Mouse (Mus musculus): Measurements from ENCODE around the gene Inpp5a. TPM values are rescaled to one million over a fixed set of nuclear protein-coding genes. Genes with fewer than 3 reads are reported as not detected.
A peak's percentile ranks its signal among the peaks of the same experiment; 100 is the strongest.

Gene Inpp5a
- 46.2 and 51.9 TPM in 2 replicates for polyA plus RNA-seq (2014; fragmentation: Nextera tagmentation; extraction: Ambion mirVana)

- Histone ChIP-seq H3K9ac (replicated peaks; ENCODE audit: low read depth, low read length) (peak within 1 kb of the TSS; percentile 96), H3K27ac (ENCODE audit: low read length) (peak within 1 kb of the TSS; percentile 83), H3K36me3 (ENCODE audit: control insufficient read depth, insufficient read depth, low read length) (no peaks in the 10 kb centered on the region), H3K9me3 (ENCODE audit: control insufficient read depth, low read depth, low read length) (no peaks in the 10 kb centered on the region), H3K4me2 (replicated peaks; ENCODE audit: low read depth, low read length) (peak within 1 kb of the TSS; percentile 60), H3K27me3 (ENCODE audit: control insufficient read depth, insufficient read depth, low read length) (no peaks in the 10 kb centered on the region), H3K4me3 (ENCODE audit: low read depth, low read length) (peak within 1 kb of the TSS; percentile 88), H3K4me1 (ENCODE audit: control insufficient read depth, insufficient read depth, low read length) (peaks cover 38% of the 10 kb centered on the region)
- 0% methylated on average over 47 of the region's 47 CpGs for WGBS
- peak; percentile 96 for ATAC-seq (ENCODE audit: insufficient number of reproducible peaks, insufficient read depth, low FRiP score, low read depth)
Observed at GRCm38 (mm10) chr7:139388670-139389212, at the start of gene Inpp5a. Gene Inpp5a, plus strand, starts transcription at chr7:139389109.

- H3K9ac ChIP-seq (replicated peaks; ENCODE audit: low read depth, low read length): no peak overlapping the region
- no peak overlapping the region for H3K27ac ChIP-seq (ENCODE audit: low read length)
- H3K9me3 ChIP-seq (ENCODE audit: control insufficient read depth, low read depth, low read length): no peaks in the 10 kb centered on the region
- H3K4me1 ChIP-seq (ENCODE audit: control insufficient read depth, insufficient read depth, low read length): peaks cover 5% of the 10 kb centered on the region; the same call in 1 of the 2 replicates
- H3K36me3 ChIP-seq (ENCODE audit: control insufficient read depth, insufficient read depth, low read length): no peaks in the 10 kb centered on the region
- H3K4me2 ChIP-seq (replicated peaks; ENCODE audit: low read depth, low read length): no peak overlapping the region
- H3K4me3 ChIP-seq (ENCODE audit: low read depth, low read length): no peak overlapping the region
- no peaks in the 10 kb centered on the region for H3K27me3 ChIP-seq (ENCODE audit: control insufficient read depth, insufficient read depth, low read length)
- ATAC-seq (ENCODE audit: insufficient number of reproducible peaks, insufficient read depth, low FRiP score, low read depth): no peak
- 80% methylated on average over 3 of the region's 3 CpGs for WGBS
Observed at GRCm38 (mm10) chr7:139339184-139339583, 49.7 kb upstream of the Inpp5a start.

- Histone ChIP-seq H3K27me3 (ENCODE audit: control insufficient read depth, insufficient read depth, low read length) (no peaks in the 10 kb centered on the region), H3K4me1 (ENCODE audit: control insufficient read depth, insufficient read depth, low read length) (peaks cover 5% of the 10 kb centered on the region; the same call in 1 of the 2 replicates), H3K27ac (ENCODE audit: low read length) (no peak overlapping the region), H3K4me2 (replicated peaks; ENCODE audit: low read depth, low read length) (no peak overlapping the region), H3K9me3 (ENCODE audit: control insufficient read depth, low read depth, low read length) (no peaks in the 10 kb centered on the region), H3K9ac (replicated peaks; ENCODE audit: low read depth, low read length) (no peak overlapping the region), H3K36me3 (ENCODE audit: control insufficient read depth, insufficient read depth, low read length) (no peaks in the 10 kb centered on the region), H3K4me3 (ENCODE audit: low read depth, low read length) (no peak overlapping the region)
- ATAC-seq (ENCODE audit: insufficient number of reproducible peaks, insufficient read depth, low FRiP score, low read depth): no peak
- WGBS: 70% methylated on average over 4 of the region's 4 CpGs
Observed at GRCm38 (mm10) chr7:139341020-139341660, 47.8 kb upstream of the Inpp5a start.

GRCm38 (mm10) chr7:139342809-139343208 is 46.1 kb upstream of the Inpp5a start:
- no peak overlapping the region for H3K27ac ChIP-seq (ENCODE audit: low read length)
- peaks cover 5% of the 10 kb centered on the region; the same call in 1 of the 2 replicates for H3K4me1 ChIP-seq (ENCODE audit: control insufficient read depth, insufficient read depth, low read length)
- no peak overlapping the region for H3K4me3 ChIP-seq (ENCODE audit: low read depth, low read length)
- no peaks in the 10 kb centered on the region for H3K36me3 ChIP-seq (ENCODE audit: control insufficient read depth, insufficient read depth, low read length)
- H3K9me3 ChIP-seq (ENCODE audit: control insufficient read depth, low read depth, low read length): no peaks in the 10 kb centered on the region
- no peak overlapping the region for H3K9ac ChIP-seq (replicated peaks; ENCODE audit: low read depth, low read length)
- ATAC-seq (ENCODE audit: insufficient number of reproducible peaks, insufficient read depth, low FRiP score, low read depth): no peak
- no peak overlapping the region for H3K4me2 ChIP-seq (replicated peaks; ENCODE audit: low read depth, low read length)
- 83% methylated on average over 5 of the region's 5 CpGs for WGBS
- H3K27me3 ChIP-seq (ENCODE audit: control insufficient read depth, insufficient read depth, low read length): no peaks in the 10 kb centered on the region

GRCm38 (mm10) chr7:139347051-139347450 is 41.9 kb upstream of the Inpp5a start:
- no peak overlapping the region for H3K4me2 ChIP-seq (replicated peaks; ENCODE audit: low read depth, low read length)
- no peak overlapping the region for H3K9ac ChIP-seq (replicated peaks; ENCODE audit: low read depth, low read length)
- no peak overlapping the region for H3K27ac ChIP-seq (ENCODE audit: low read length)
- no peaks in the 10 kb centered on the region for H3K27me3 ChIP-seq (ENCODE audit: control insufficient read depth, insufficient read depth, low read length)
- no peaks in the 10 kb centered on the region for H3K9me3 ChIP-seq (ENCODE audit: control insufficient read depth, low read depth, low read length)
- no peak for ATAC-seq (ENCODE audit: insufficient number of reproducible peaks, insufficient read depth, low FRiP score, low read depth)
- WGBS: 18% methylated on average over 7 of the region's 7 CpGs
- peaks cover 5% of the 10 kb centered on the region; the same call in 1 of the 2 replicates for H3K4me1 ChIP-seq (ENCODE audit: control insufficient read depth, insufficient read depth, low read length)
- no peak overlapping the region for H3K4me3 ChIP-seq (ENCODE audit: low read depth, low read length)
- no peaks in the 10 kb centered on the region for H3K36me3 ChIP-seq (ENCODE audit: control insufficient read depth, insufficient read depth, low read length)

GRCm38 (mm10) chr7:139350606-139351005 is 38.3 kb upstream of the Inpp5a start:
- Histone ChIP-seq H3K4me2 (replicated peaks; ENCODE audit: low read depth, low read length) (no peak overlapping the region), H3K4me1 (ENCODE audit: control insufficient read depth, insufficient read depth, low read length) (no peaks in the 10 kb centered on the region), H3K9me3 (ENCODE audit: control insufficient read depth, low read depth, low read length) (no peaks in the 10 kb centered on the region), H3K36me3 (ENCODE audit: control insufficient read depth, insufficient read depth, low read length) (no peaks in the 10 kb centered on the region), H3K9ac (replicated peaks; ENCODE audit: low read depth, low read length) (no peak overlapping the region), H3K27me3 (ENCODE audit: control insufficient read depth, insufficient read depth, low read length) (no peaks in the 10 kb centered on the region), H3K27ac (ENCODE audit: low read length) (no peak overlapping the region), H3K4me3 (ENCODE audit: low read depth, low read length) (no peak overlapping the region)
- 73% methylated on average over 3 of the region's 3 CpGs for WGBS
- no peak for ATAC-seq (ENCODE audit: insufficient number of reproducible peaks, insufficient read depth, low FRiP score, low read depth)

- Histone ChIP-seq H3K4me1 (ENCODE audit: control insufficient read depth, insufficient read depth, low read length) (no peaks in the 10 kb centered on the region), H3K4me3 (ENCODE audit: low read depth, low read length) (no peak overlapping the region), H3K4me2 (replicated peaks; ENCODE audit: low read depth, low read length) (no peak overlapping the region), H3K27ac (ENCODE audit: low read length) (no peak overlapping the region), H3K9ac (replicated peaks; ENCODE audit: low read depth, low read length) (no peak overlapping the region), H3K36me3 (ENCODE audit: control insufficient read depth, insufficient read depth, low read length) (no peaks in the 10 kb centered on the region), H3K9me3 (ENCODE audit: control insufficient read depth, low read depth, low read length) (no peaks in the 10 kb centered on the region), H3K27me3 (ENCODE audit: control insufficient read depth, insufficient read depth, low read length) (no peaks in the 10 kb centered on the region)
- WGBS: 83% methylated on average over 4 of the region's 4 CpGs
- ATAC-seq (ENCODE audit: insufficient number of reproducible peaks, insufficient read depth, low FRiP score, low read depth): no peak
Observed at GRCm38 (mm10) chr7:139354370-139355139, 34.4 kb upstream of the Inpp5a start.

- WGBS: 58% methylated on average over 2 of the region's 2 CpGs
Observed at GRCm38 (mm10) chr7:139357043-139357442, 31.9 kb upstream of the Inpp5a start.

More at GRCm38 (mm10) chr7:139357043-139357442, 31.9 kb upstream of the Inpp5a start:
- no peaks in the 10 kb centered on the region for H3K4me1 ChIP-seq (ENCODE audit: control insufficient read depth, insufficient read depth, low read length)
- no peak overlapping the region for H3K4me3 ChIP-seq (ENCODE audit: low read depth, low read length)
- H3K9me3 ChIP-seq (ENCODE audit: control insufficient read depth, low read depth, low read length): no peaks in the 10 kb centered on the region
- no peaks in the 10 kb centered on the region for H3K27me3 ChIP-seq (ENCODE audit: control insufficient read depth, insufficient read depth, low read length)
- H3K27ac ChIP-seq (ENCODE audit: low read length): no peak overlapping the region
- H3K4me2 ChIP-seq (replicated peaks; ENCODE audit: low read depth, low read length): no peak overlapping the region
- H3K9ac ChIP-seq (replicated peaks; ENCODE audit: low read depth, low read length): no peak overlapping the region
- no peaks in the 10 kb centered on the region for H3K36me3 ChIP-seq (ENCODE audit: control insufficient read depth, insufficient read depth, low read length)
- ATAC-seq (ENCODE audit: insufficient number of reproducible peaks, insufficient read depth, low FRiP score, low read depth): peak; percentile 72; the same call in 1 of the 2 replicates

All from stomach, embryonic 14.5 days (tissue).